Mouse (Mus musculus): ENCODE results near the gene Slc44a5. TPM values are rescaled to one million over a fixed set of nuclear protein-coding genes. Genes with fewer than 3 reads are reported as not detected.
"Not testable (repeated sequence)": the region's sequence is repeated elsewhere in the genome, so short reads cannot be mapped to it uniquely, and the experiment has no call there.

Gene Slc44a5
- polyA plus RNA-seq, 1 experiment from 2014 or later: 0.81 TPM

DNA sequence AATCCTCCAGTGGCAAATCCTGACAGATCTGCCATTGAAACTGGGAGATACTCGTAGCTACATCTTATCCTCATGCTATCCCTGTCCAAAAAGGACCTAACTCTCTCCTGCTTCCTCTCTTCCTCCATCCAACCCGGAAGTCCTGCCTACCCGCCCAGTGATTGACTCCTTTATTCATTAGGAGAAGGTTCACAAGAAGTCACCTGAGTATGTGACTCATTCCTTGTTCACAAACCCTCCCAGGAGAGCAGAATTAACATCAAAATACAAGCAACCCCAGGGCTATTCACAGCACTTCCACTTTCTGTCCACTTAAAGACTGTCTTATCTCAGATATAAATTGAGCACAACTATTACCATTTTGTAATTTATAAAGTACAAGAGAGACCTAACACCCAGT is 180.3 kb downstream of the Slc44a5 start:
- not testable (repeated sequence) for H3K4me2 ChIP-seq (replicated peaks; ENCODE audit: low read depth, low read length); H3K27me3 ChIP-seq (ENCODE audit: control insufficient read depth, insufficient read depth, low read length); H3K4me1 ChIP-seq (ENCODE audit: control insufficient read depth, insufficient read depth, low read length); H3K36me3 ChIP-seq (ENCODE audit: control insufficient read depth, insufficient read depth, low read length); H3K9me3 ChIP-seq (ENCODE audit: control insufficient read depth, low read length); ATAC-seq (ENCODE audit: low FRiP score, low TSS enrichment); H3K9ac ChIP-seq (ENCODE audit: low read depth, low read length); H3K4me3 ChIP-seq (ENCODE audit: low read length); H3K27ac ChIP-seq (ENCODE audit: low read depth, low read length)
- 79% methylated on average over 3 of the region's 3 CpGs for WGBS

DNA sequence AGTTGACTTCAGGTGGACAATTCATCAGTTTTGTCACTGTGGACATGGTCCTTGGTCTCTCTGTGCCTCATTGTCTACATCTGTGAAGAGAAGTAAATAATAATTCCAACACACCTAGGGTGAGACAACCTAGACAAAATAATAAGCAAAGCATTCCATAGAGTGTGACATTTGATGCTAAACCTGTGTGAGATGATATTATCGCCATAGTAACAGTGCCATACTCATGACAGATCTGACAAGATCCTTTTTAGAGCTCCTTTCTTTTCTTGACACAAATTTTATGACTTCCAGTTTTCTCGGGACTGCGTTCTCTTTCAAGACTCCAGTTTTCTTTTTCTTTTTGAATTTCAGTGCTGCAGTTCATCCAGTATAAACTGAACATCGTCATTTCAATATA is 192.6 kb downstream of the Slc44a5 start:
- WGBS: 92% methylated on average over 4 of the region's 4 CpGs
- Histone ChIP-seq H3K27ac (ENCODE audit: low read depth, low read length) (no peak overlapping the region), H3K27me3 (ENCODE audit: control insufficient read depth, insufficient read depth, low read length) (no peaks in the 10 kb centered on the region), H3K9me3 (ENCODE audit: control insufficient read depth, low read length) (no peaks in the 10 kb centered on the region), H3K4me3 (ENCODE audit: low read length) (no peak overlapping the region), H3K36me3 (ENCODE audit: control insufficient read depth, insufficient read depth, low read length) (no peaks in the 10 kb centered on the region), H3K4me1 (ENCODE audit: control insufficient read depth, insufficient read depth, low read length) (no peaks in the 10 kb centered on the region), H3K9ac (ENCODE audit: low read depth, low read length) (no peak overlapping the region), H3K4me2 (replicated peaks; ENCODE audit: low read depth, low read length) (no peak overlapping the region)
- no peak for ATAC-seq (ENCODE audit: low FRiP score, low TSS enrichment)

DNA sequence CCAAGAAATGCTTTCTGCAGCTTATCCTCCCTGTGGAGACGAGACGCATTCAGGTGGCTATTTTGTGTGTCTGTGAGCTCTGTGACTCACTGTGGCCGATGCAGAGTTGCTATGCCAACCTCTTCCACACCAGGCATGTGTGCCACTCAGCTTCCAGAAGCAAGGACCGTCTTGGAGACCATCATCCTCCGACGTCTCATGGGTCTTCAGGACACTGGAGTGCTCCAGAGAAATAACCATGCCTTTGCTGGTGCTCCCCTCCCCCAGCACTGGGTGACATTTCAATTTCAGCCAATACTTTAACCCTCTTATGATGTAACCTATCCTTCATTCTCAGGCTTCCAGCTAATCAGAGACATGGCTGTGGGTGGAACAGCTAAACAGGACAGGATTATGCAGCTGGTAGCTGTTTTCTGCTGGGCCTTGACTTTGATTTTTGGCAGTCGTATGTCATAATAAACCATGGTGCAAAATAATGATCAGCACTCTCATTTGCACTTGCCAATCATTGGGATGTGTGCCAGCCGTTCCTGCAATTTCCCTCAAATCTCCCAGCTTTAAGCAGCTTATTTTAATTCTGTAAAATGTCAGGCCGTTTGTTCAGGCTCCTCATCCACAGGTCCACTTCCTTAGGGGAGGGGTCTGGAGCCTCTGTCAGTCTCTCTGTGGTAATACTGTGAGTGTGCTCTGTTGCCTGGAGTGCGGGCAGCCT is 198.8 kb downstream of the Slc44a5 start:
- no peaks in the 10 kb centered on the region for H3K36me3 ChIP-seq (ENCODE audit: control insufficient read depth, insufficient read depth, low read length)
- no peak overlapping the region for H3K4me2 ChIP-seq (replicated peaks; ENCODE audit: low read depth, low read length)
- H3K9ac ChIP-seq (ENCODE audit: low read depth, low read length): no peak overlapping the region
- H3K4me1 ChIP-seq (ENCODE audit: control insufficient read depth, insufficient read depth, low read length): no peaks in the 10 kb centered on the region
- no peak overlapping the region for H3K27ac ChIP-seq (ENCODE audit: low read depth, low read length)
- no peaks in the 10 kb centered on the region for H3K9me3 ChIP-seq (ENCODE audit: control insufficient read depth, low read length)
- H3K27me3 ChIP-seq (ENCODE audit: control insufficient read depth, insufficient read depth, low read length): no peaks in the 10 kb centered on the region
- 80% methylated on average over 10 of the region's 10 CpGs for WGBS
- no peak overlapping the region for H3K4me3 ChIP-seq (ENCODE audit: low read length)
- ATAC-seq (ENCODE audit: low FRiP score, low TSS enrichment): no peak

DNA sequence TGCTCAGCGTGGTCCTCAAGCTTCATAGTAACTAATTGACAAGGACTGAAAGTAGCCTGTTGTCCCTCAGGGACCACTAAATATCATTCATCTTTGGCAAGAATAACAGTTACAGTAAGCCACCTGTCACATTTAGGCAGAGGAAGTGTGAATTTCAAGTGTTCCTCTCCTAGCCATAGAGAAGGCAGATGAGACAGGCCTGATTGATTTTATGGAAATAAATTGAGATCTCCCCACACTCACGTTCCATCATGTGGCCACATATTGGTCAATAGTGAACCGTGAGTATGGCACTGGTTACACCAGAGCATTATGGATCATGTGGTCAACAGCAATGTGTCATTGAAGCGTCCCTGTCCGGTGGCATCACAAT is 199.3 kb downstream of the Slc44a5 start:
- Histone ChIP-seq H3K4me1 (ENCODE audit: control insufficient read depth, insufficient read depth, low read length) (no peaks in the 10 kb centered on the region), H3K27me3 (ENCODE audit: control insufficient read depth, insufficient read depth, low read length) (no peaks in the 10 kb centered on the region), H3K4me2 (replicated peaks; ENCODE audit: low read depth, low read length) (no peak overlapping the region), H3K9ac (ENCODE audit: low read depth, low read length) (no peak overlapping the region), H3K27ac (ENCODE audit: low read depth, low read length) (no peak overlapping the region), H3K9me3 (ENCODE audit: control insufficient read depth, low read length) (no peaks in the 10 kb centered on the region), H3K36me3 (ENCODE audit: control insufficient read depth, insufficient read depth, low read length) (no peaks in the 10 kb centered on the region), H3K4me3 (ENCODE audit: low read length) (no peak overlapping the region)
- no peak for ATAC-seq (ENCODE audit: low FRiP score, low TSS enrichment)
- WGBS: 89% methylated on average over 5 of the region's 5 CpGs

- ATAC-seq (ENCODE audit: low FRiP score, low TSS enrichment): no peak
- Histone ChIP-seq H3K27me3 (ENCODE audit: control insufficient read depth, insufficient read depth, low read length) (no peaks in the 10 kb centered on the region), H3K9me3 (ENCODE audit: control insufficient read depth, low read length) (no peaks in the 10 kb centered on the region), H3K4me2 (replicated peaks; ENCODE audit: low read depth, low read length) (no peak overlapping the region), H3K27ac (ENCODE audit: low read depth, low read length) (no peak overlapping the region), H3K4me3 (ENCODE audit: low read length) (no peak overlapping the region), H3K4me1 (ENCODE audit: control insufficient read depth, insufficient read depth, low read length) (no peaks in the 10 kb centered on the region), H3K9ac (ENCODE audit: low read depth, low read length) (no peak overlapping the region), H3K36me3 (ENCODE audit: control insufficient read depth, insufficient read depth, low read length) (no peaks in the 10 kb centered on the region)
- 59% methylated on average over 1 of the region's 1 CpGs for WGBS
Measured at GRCm38 (mm10) chr3:154173556-154173955, 200.3 kb downstream of the Slc44a5 start.

GRCm38 (mm10) chr3:154174031-154174430 is 200.8 kb downstream of the Slc44a5 start:
- no peaks in the 10 kb centered on the region for H3K36me3 ChIP-seq (ENCODE audit: control insufficient read depth, insufficient read depth, low read length)
- H3K9me3 ChIP-seq (ENCODE audit: control insufficient read depth, low read length): no peaks in the 10 kb centered on the region
- no peak overlapping the region for H3K27ac ChIP-seq (ENCODE audit: low read depth, low read length)
- H3K4me3 ChIP-seq (ENCODE audit: low read length): no peak overlapping the region
- 38% methylated on average over 9 of the region's 9 CpGs for WGBS
- no peaks in the 10 kb centered on the region for H3K4me1 ChIP-seq (ENCODE audit: control insufficient read depth, insufficient read depth, low read length)
- H3K4me2 ChIP-seq (replicated peaks; ENCODE audit: low read depth, low read length): no peak overlapping the region
- H3K27me3 ChIP-seq (ENCODE audit: control insufficient read depth, insufficient read depth, low read length): no peaks in the 10 kb centered on the region
- no peak overlapping the region for H3K9ac ChIP-seq (ENCODE audit: low read depth, low read length)
- no peak for ATAC-seq (ENCODE audit: low FRiP score, low TSS enrichment)

DNA sequence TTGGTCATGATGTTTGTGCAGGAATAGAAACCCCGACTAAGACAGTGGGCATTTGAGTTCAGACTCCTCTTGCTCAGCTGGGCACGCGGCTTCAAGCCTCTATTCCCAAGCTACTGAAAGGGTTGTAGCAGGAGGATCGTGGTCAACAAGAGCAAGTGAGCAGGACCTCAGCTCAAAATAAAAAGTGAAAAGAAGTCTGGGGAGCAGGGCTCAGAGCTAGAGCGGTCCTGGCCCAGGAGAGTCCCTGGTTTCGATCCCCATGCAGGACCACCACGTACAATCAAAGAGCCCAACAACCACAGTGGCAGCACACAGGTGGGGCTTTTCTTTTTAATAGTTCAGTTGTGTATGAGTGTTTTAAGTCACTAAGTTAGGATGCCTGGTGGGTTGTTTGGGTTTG is 201.5 kb downstream of the Slc44a5 start:
- Histone ChIP-seq H3K4me1 (ENCODE audit: control insufficient read depth, insufficient read depth, low read length) (no peaks in the 10 kb centered on the region), H3K4me2 (replicated peaks; ENCODE audit: low read depth, low read length) (no peak overlapping the region), H3K9me3 (ENCODE audit: control insufficient read depth, low read length) (no peaks in the 10 kb centered on the region), H3K27ac (ENCODE audit: low read depth, low read length) (no peak overlapping the region), H3K9ac (ENCODE audit: low read depth, low read length) (no peak overlapping the region), H3K36me3 (ENCODE audit: control insufficient read depth, insufficient read depth, low read length) (no peaks in the 10 kb centered on the region), H3K4me3 (ENCODE audit: low read length) (no peak overlapping the region), H3K27me3 (ENCODE audit: control insufficient read depth, insufficient read depth, low read length) (no peaks in the 10 kb centered on the region)
- ATAC-seq (ENCODE audit: low FRiP score, low TSS enrichment): no peak
- 84% methylated on average over 7 of the region's 7 CpGs for WGBS

DNA sequence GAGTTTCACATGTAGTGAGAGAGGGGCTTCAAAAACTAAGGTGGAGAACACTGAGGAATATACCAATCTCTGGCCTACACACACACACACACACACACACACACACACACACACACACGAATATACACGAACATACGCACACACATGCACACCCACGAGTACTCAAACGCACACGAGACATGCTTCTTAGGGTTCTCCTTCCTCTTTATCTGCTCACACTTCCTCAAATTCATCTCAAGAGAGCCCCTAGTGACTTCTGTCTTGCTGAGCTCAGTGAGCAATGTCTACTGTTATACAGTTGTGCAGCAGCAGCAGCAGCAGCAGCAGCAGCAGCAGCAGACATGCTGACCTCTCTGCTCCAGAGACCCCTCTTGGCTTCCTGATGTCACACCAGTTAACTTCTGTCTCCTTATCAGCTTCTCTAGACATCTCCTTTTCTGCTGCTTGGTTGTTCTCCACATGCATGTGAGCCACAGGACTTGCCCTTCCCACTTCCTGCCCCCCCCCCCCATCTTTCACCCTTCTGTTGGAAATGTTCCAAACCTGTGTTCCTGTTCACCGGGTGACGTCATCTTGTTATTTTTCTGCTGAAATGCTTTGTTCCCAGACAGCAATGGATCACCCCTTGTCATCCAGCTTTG is 204.5 kb downstream of the Slc44a5 start:
- Histone ChIP-seq H3K4me2 (replicated peaks; ENCODE audit: low read depth, low read length) (no peak overlapping the region), H3K9me3 (ENCODE audit: control insufficient read depth, low read length) (no peaks in the 10 kb centered on the region), H3K27me3 (ENCODE audit: control insufficient read depth, insufficient read depth, low read length) (no peaks in the 10 kb centered on the region), H3K27ac (ENCODE audit: low read depth, low read length) (no peak overlapping the region), H3K9ac (ENCODE audit: low read depth, low read length) (no peak overlapping the region), H3K4me3 (ENCODE audit: low read length) (no peak overlapping the region), H3K36me3 (ENCODE audit: control insufficient read depth, insufficient read depth, low read length) (no peaks in the 10 kb centered on the region), H3K4me1 (ENCODE audit: control insufficient read depth, insufficient read depth, low read length) (no peaks in the 10 kb centered on the region)
- WGBS: 76% methylated on average over 8 of the region's 8 CpGs
- ATAC-seq (ENCODE audit: low FRiP score, low TSS enrichment): no peak

GRCm38 (mm10) chr3:154179423-154179920 is 206.2 kb downstream of the Slc44a5 start:
- no peaks in the 10 kb centered on the region for H3K9me3 ChIP-seq (ENCODE audit: control insufficient read depth, low read length)
- no peaks in the 10 kb centered on the region for H3K27me3 ChIP-seq (ENCODE audit: control insufficient read depth, insufficient read depth, low read length)
- H3K4me1 ChIP-seq (ENCODE audit: control insufficient read depth, insufficient read depth, low read length): no peaks in the 10 kb centered on the region
- no peak for ATAC-seq (ENCODE audit: low FRiP score, low TSS enrichment)
- no peak overlapping the region for H3K4me2 ChIP-seq (replicated peaks; ENCODE audit: low read depth, low read length)
- H3K36me3 ChIP-seq (ENCODE audit: control insufficient read depth, insufficient read depth, low read length): no peaks in the 10 kb centered on the region
- no peak overlapping the region for H3K27ac ChIP-seq (ENCODE audit: low read depth, low read length)
- 94% methylated on average over 2 of the region's 3 CpGs for WGBS
- H3K4me3 ChIP-seq (ENCODE audit: low read length): no peak overlapping the region
- no peak overlapping the region for H3K9ac ChIP-seq (ENCODE audit: low read depth, low read length)

Measured in kidney, embryonic 14.5 days (tissue).